Mouse (Mus musculus): ENCODE data around the gene Rfng.

GRCm38 (mm10) chr11:120817358-120817757, 33.4 kb upstream of the Rfng start:
- TF ChIP-seq CTCF (IDR thresholded peaks at IDR 0.05; ENCODE audit: borderline replicate concordance, extremely low read depth, insufficient read depth, insufficient read length) (no peak), POLR2A (IDR thresholded peaks at IDR 0.05; ENCODE audit: borderline replicate concordance, extremely low read depth, insufficient read depth, insufficient read length, poor library complexity, severe bottlenecking) (no peak)

Data from brain, embryonic 14.5 days (tissue).